Mouse (Mus musculus) erythroblast, embryonic 14.5 days (primary cell): ENCODE measurements around the gene Rpl19.

Experiments used
- GATA1 ChIP-seq: IDR thresholded peaks from 2 replicates; pipeline ENCODE4 v1.6.1; 2012; ENCODE audit warnings: low read length, inconsistent platforms, mixed read lengths
- TAL1 ChIP-seq: IDR thresholded peaks from 3 replicates; pipeline ENCODE4 v1.6.1; 2012; ENCODE audit warnings: low read length, inconsistent platforms, mixed read lengths

- TF ChIP-seq GATA1 (no peak), TAL1 (no peak)
Observed at GRCm38 (mm10) chr11:98046466-98046865, 20.0 kb downstream of the Rpl19 start.
